Mouse (Mus musculus): ENCODE results near the gene Rxfp4.

Rxfp4 gene

DNA sequence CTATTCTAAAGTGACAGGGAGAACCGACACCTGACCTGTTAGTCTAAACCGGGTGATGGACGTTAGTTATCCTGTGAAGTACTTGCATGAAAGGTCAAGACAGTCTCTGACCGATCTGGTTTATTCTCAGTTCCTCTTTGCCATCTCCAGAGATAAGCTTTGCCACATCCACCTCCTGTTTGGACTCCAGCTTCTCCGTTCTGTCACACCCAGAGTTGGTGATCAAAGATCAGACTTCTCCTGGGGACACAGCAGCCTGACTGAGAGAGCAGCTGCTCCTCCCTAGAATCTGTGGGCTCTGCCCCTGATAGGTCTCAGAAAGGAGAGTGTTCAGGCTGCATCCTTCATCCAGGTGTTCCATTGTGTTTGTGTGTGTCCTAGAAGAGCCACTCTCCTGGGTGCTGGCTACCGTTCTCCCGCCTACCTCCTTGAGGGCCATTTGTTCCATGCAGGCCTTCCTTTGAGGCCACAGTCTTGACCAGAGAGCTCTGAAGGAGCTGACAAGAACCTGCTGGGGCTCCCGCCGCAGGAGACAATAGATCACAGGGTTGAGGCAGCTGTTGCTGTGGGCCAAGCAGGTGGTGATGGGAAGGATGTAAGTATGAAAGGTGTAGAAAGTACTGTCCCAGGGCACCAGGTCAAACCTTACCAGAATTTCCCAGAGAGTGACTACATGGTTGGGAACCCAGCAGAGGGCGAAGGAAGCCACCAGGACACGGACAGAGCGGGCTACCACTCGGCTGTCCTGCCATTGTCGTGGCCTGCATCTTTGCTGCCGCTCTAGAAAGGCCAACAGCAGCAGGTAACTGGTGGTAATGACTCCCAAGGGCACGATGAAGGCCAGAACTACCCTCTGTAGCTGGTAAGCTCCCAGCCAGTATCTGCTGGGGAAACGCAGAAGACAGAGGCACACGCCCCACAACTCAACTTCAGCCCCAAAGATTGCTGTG is 998 bp downstream of the Rxfp4 start:
- peak; percentile 21 for DNase-seq (ENCODE audit: low spot score)

- DNase-seq (ENCODE audit: low spot score), result peak; percentile 22
Measured at GRCm38 (mm10) chr3:88650713-88651504, 2.0 kb downstream of the Rxfp4 start.

GRCm38 (mm10) chr3:88649967-88650366 is 3.0 kb downstream of the Rxfp4 start:
- DNase-seq (ENCODE audit: low spot score), result no peak

- DNase-seq (ENCODE audit: low spot score), result no peak
Measured at GRCm38 (mm10) chr3:88649186-88649585, 3.8 kb downstream of the Rxfp4 start.

DNA sequence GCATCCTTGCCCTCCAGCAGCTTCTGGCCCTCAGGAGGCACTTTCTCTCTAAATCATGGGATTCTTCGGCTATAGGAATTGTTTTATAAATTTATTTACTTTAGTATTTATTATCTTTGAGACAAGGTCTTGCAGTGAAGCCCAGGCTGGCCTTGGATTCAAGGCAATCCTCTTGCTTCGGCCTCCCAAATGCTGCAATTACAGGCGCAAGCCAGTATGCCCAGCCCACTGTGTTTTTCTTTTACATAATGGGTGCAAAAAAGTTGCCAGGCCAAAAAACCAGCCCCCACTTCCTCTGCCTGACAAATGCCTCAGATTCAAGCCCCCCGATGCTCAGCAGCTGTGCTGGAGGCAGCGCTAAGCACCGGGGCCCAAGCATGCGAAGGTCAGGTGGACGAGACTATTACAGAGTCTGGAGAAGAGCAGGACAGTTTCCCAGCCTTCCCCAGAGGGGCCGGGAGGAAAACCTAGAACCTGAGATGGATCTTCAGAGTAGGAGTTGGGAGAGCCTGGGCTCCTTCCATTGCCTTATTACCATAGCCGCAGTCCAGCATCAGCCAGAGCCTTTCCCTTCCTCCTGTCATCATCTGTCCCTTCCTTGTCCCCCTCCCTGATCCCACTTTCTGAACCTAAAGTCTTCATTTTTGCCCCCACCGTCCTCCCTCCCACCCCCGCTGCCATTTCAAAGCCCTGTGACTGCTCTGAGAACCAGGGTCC is 4.3 kb downstream of the Rxfp4 start:
- no peak for DNase-seq (ENCODE audit: low spot score)

DNA sequence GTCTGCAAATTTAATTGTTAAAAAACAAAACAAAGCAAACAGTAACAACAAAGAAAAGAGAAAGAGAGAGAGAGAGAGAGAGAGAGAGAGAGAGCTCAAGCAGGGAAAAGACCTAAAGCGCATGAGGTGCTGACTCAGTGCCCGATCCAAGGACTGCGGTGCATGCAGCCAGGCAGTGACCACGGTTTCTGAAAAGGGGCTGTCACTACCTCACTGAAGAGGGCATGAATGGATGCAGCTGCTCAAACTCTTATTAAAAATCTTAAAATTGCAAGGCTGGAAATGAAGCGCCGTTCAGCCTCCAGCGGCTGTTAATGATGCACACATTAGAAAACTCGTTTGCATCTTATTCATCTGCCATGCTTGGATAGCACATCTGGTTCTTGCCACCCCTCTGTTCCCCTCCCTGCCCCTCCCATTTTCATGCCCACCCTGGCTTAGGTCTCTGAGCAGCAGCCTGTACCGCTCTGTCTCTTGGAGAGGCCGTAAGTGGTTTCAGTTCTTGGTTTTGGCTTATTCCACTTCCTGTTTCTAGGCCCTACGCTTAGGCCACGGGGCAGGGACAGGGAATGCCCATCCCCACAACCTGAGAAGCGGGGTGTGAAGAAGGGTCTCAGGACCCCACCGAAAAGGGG is 5.0 kb downstream of the Rxfp4 start:
- DNase-seq (ENCODE audit: low spot score), result peak; percentile 27

DNA sequence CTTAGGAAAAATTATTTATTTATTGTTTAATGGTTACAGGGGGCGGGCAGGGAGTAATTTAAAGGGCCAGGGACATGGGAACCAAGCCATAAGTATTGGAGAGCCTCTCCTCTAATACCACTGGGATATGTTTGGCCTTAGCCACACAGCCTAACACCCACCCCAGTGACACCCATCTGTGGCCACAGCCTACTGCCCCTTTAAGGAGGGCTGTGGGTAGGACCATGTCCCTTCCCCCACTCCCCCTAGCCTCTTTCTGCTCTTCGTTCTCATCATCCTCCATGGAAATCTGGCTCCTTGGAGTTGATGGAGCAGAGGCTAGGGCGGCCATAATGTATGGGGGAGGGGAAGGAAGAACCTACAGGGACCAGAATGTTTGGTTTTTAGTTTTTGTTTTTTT is 5.9 kb downstream of the Rxfp4 start:
- no peak for DNase-seq (ENCODE audit: low spot score)

- DNase-seq (ENCODE audit: low spot score), result no peak
Measured at GRCm38 (mm10) chr3:88646426-88646995, 6.4 kb downstream of the Rxfp4 start.

GRCm38 (mm10) chr3:88645937-88646336 is 7.0 kb downstream of the Rxfp4 start:
- DNase-seq (ENCODE audit: low spot score), result no peak

DNA sequence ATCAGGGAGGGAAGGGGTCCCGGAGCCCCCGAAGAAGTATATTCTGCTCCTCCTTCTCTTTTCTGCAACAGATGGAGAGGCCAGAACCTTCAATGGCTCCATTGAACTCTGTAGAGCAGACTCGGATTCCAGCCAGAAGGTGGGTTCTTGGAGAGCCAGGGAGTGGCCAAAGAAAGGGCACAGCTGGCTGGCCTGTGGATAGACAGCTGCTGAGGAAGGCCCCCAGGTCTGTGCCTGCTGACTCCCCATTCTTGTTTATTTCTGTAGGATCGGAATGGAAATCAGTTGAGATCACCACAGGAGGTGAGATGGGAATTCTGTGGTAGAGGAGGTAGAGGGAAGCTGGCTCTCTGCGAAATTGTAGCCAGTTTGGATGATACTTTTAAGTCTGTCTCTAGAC is 9.9 kb downstream of the Rxfp4 start:
- DNase-seq (ENCODE audit: low spot score), result no peak

GRCm38 (mm10) chr3:88640676-88641075 is 12.3 kb downstream of the Rxfp4 start:
- peak; percentile 77 for DNase-seq (ENCODE audit: low spot score)

DNA sequence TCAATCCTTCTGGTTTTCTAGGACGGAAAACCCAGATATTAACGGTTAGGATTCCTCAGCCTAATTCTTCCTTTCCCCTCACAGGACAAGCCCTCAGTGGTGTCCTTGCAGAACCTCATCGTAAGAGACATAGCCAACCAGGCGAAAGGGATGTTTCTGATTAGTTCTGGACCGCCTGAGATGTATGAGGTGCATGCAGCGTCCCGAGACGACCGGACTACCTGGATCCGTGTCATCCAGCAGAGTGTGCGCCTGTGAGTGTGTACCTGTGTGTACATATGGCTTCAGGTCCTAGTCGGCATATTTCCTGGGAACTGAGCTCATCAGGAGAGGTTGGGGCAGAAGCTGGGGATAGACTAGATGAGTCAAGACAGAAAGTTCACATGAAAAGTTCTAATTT is 13.7 kb downstream of the Rxfp4 start:
- DNase-seq (ENCODE audit: low spot score), result no peak

- DNase-seq (ENCODE audit: low spot score), result no peak
Measured at GRCm38 (mm10) chr3:88637134-88637533, 15.8 kb downstream of the Rxfp4 start.

GRCm38 (mm10) chr3:88636555-88636986 is 16.4 kb downstream of the Rxfp4 start:
- DNase-seq (ENCODE audit: low spot score), result no peak

- no peak for DNase-seq (ENCODE audit: low spot score)
Measured at GRCm38 (mm10) chr3:88635506-88636275, 17.3 kb downstream of the Rxfp4 start.

DNA sequence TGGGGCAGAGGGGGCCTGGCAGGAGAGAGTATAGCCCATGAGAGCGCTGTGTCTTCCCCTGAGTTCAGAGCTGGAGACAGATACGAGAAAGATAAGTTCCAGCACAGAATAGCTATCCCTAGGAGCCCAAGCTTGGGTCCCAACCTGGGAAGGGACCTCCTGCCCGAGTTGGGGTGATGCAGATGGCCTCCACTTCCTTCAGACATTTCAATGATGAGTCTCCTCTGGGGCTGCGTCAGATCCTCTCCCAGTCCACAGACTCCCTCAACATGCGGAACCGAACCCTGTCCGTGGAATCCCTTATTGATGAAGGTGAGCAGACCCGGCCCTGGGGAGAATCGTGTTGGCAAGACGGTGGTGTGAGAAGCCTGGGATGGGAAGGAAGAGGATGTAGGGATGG is 19.9 kb downstream of the Rxfp4 start:
- no peak for DNase-seq (ENCODE audit: low spot score)

DNA sequence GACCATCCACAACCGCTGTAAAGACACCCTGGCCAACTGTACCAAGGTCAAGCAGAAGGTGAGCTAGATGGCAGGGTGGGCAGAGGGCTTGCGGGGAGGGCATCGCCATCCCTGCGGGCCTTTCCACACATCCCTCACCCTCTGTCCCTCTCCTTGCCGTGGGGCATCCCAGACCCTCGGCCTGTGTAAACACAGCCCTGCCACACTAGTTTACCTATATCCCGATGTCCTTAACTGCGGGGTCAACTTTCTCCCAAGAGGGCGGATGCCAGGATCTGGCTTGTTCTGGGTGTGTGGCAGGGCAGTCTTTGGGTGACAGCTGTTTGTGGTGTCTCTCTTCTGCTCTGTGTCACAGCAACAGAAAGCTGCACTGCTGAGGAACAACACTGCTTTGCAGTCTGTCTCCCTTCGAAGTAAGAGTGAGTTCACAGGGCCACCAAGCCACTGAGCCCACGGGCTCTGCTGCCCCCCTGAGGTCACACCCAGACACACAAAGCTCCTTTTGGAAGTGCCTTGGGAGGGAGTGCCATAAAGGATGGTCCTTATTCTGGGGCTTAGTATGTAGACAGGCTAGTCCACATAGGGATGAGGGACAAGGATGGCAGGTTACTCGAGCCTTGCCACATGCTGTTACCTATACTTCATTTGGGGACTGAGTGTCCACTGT is 20.9 kb downstream of the Rxfp4 start:
- DNase-seq (ENCODE audit: low spot score), result no peak

DNA sequence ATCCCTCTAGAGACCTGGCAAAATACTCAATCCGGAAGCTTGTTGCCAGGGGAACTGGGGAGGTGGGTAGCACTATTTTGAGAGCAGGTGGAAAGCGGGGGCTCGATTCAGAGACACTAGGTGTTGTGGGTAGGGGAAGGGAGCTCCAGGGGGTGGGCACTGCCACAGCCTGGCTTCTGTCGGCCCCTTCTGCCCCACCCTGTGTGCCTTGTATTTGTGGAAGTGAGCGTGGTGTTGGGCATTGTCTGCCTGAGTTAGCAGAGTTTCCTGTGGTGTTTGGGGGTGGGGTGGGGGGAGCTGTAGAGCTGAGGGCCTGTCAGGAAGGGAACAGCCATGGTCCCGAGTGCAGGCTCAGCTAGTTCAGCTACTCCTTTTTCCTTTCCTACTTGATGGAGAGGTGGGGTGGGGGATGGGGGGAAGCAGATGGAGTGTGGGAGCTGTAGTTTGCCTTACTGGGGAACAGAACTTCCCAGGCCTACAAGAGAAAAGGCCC is 22.0 kb downstream of the Rxfp4 start:
- DNase-seq (ENCODE audit: low spot score), result no peak

GRCm38 (mm10) chr3:88630018-88630417 is 22.9 kb downstream of the Rxfp4 start:
- DNase-seq (ENCODE audit: low spot score), result peak; percentile 25

DNA sequence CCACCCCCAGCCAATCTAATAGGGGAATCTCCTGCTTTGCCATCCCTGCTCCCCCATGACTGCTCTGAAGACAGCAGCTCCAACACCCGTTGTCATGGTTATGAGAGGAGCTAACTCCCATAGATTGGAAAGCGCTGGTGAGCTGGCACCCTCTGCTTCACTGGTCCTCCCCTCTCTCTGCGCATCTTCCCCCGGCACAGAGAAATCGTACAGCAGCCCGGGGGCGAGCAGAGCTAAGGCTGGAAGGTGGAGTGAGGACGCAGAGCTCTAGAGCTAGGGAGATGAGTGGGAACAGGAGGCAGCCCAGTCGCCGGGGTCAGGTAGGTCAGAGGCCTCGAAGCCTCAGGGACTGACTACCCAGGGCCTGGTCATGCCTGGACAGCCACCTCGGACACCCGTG is 23.7 kb downstream of the Rxfp4 start:
- peak; percentile 84 for DNase-seq (ENCODE audit: low spot score)
